Mouse (Mus musculus) testis, postnatal 14 days (tissue): ENCODE data around the gene Dcun1d1.

Experiments used
- DNase-seq: peaks from one replicate; pipeline ENCODE4 v3.0.0; 2021; ENCODE audit warnings: low spot score

Gene Dcun1d1

GRCm38 (mm10) chr3:35931359-35931758 is 5.9 kb downstream of the Dcun1d1 start:
- no peak for DNase-seq

DNA sequence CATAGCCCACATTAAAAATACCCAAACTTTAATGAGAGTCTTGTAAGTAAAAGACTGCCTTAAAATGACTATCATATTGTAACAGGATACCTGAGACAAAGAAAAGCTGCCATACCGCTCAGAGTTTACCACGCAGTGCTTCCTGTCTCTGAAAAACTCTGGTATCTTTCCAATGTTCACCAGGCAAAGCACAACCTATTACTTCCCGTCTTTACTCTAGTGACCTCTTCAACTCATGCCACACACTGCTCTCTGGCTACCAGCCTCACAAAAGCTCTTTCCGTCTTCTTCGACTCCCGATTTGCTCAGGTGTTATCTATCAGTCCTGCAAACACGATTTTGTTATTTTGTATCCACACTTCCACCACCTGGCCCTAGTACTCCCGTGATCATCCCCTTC is 7.4 kb downstream of the Dcun1d1 start:
- peak; percentile 72 for DNase-seq

DNA sequence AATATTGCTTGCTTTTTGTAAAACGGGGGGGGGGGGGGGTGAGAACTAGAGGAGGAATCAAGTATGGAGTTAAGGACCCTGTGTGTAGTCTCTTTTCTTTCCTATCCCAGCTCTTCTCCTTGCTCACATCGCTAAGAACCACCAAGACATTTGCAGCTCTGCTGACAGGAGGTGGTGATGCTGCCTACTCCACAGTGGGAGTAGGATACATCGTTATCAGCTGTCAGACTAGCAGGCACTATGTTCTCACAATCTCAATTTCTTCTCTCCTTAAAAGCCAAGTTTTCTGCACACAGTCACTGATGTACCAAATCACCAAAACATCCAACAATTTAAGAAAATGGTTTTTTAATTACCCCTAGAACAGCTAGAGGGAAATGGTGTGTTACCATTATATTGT is 7.8 kb downstream of the Dcun1d1 start:
- DNase-seq = no peak

DNA sequence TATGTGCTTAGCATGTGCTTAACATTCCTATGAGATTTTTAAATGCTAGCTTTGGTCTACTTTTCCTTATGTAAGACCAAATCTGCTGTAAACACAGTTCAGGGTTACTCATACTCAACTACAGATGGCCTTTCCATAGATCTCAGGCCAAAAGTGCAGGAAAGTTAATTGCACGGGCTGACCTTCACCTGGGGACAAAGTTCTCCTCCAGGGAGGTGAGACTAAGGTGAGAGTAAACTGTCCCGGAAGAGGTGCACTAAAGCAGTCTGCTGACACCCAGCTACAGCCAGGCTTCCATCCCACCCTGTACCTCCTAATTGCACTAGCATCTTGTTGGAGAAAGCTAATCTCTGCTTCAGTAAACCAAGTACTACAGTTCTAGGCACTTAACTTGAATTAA is 11.4 kb downstream of the Dcun1d1 start:
- no peak for DNase-seq

- DNase-seq = no peak
Observed at GRCm38 (mm10) chr3:35924007-35924406, 13.2 kb downstream of the Dcun1d1 start.

DNA sequence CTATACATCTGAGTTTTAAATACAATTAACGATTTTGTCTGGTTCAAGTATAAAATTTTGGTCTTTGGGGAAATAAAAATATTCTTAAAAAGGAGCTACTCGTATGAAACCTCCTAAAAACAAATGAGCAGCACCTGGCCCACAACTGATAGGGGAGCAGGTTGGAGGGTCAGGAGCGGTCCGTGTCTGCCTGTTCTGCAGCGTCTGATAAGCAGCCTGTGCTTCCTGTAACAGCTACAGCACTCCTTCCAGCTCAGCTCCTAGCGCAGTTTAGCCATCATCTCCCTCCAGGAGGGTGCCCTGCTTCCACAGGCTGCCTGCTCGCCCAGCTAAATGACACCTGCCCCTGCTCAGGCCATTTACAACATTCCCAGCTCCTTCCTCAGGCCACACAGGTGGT is 13.8 kb downstream of the Dcun1d1 start:
- DNase-seq = no peak

GRCm38 (mm10) chr3:35922522-35922921 is 14.7 kb downstream of the Dcun1d1 start:
- no peak for DNase-seq

DNA sequence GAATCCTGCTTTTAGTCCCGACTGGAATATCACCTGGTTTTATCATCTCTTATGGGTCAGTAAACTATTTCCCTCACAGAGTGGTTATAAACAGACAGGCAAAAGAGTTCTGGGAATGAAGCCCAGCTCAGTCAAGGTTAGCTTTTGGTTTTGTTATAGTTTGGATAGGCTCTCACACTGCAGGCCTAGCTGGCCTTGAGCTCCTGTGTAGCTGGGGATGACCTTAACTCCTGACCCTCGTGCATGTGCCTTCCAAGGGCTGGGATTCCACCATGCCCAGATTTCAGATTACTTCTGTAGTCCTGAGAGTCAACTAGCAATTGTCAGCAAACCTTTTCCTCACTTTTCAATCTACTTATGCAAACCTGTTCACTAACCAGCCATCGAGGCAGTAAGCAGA is 19.0 kb downstream of the Dcun1d1 start:
- peak; percentile 17 for DNase-seq

DNA sequence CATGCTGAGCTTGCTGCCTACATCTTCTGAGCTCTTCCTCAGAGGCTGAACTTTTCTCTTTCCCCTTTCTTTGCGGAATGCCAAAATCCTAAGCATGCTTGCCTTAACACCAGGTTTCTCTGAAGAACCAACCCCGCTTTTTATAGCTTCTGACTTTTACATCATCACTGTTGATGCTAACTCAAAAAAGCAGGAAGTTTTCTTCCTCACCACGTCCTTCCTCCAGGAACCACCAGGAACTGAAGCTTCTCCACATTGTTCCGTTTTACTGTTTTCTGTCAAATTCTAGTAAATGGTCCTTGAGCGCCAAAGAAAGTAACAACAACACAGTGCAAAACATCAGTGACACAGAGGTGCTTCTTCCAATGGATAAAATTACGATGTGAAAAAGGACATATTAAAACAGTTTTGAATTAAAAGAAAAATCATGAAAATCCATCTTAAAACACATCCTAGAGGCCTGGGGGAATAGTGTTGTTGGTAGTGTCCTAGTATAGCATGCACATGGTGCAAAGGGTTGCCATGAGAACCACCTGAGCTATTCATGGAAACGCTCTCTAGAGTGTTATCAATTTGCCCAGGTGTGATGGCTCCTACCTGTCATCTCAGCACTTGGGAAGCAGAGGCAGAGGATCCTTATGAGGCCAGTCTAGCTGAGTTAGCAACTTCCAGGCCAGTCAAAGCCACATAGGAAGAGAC is 28.1 kb downstream of the Dcun1d1 start:
- no peak for DNase-seq

GRCm38 (mm10) chr3:35900555-35901204 is 36.6 kb downstream of the Dcun1d1 start:
- no peak for DNase-seq

DNA sequence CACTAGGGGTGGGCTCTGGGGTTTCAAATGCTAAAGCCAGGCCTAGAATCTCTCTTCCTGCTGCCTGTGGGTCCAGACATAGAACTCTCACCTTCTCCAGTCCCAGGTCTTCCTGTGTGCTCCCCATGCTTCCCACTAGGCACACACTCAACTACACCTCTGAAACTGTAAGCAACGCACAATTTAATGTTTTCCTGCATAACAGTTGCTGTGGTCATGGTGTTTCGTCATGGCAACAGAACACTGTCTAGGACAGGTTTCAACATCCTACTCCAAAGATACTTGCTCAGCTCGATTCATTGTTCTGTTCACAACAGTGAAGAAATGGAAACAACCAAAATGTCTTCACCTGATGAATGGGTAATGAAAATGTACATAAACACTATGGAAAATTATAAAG is 38.1 kb downstream of the Dcun1d1 start:
- DNase-seq = no peak

DNA sequence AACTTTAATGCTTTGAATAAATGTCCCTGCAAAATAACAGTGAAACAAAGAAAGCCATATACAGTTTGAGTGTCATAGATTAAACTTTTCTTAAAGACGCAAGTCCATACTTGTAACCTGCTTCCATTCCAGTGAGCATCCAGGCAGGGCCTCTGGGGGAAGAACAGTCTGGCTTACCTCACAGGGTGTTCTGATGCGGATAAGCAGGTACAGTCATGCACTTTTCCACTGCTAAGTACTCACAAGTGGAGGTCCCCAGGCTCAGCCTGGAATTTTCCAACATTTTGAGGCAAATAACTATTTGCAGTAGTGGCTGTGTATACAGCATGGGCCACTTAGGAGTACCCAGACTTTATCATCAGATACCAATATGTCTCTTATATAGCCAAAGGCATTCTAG is 39.3 kb downstream of the Dcun1d1 start:
- no peak for DNase-seq

DNA sequence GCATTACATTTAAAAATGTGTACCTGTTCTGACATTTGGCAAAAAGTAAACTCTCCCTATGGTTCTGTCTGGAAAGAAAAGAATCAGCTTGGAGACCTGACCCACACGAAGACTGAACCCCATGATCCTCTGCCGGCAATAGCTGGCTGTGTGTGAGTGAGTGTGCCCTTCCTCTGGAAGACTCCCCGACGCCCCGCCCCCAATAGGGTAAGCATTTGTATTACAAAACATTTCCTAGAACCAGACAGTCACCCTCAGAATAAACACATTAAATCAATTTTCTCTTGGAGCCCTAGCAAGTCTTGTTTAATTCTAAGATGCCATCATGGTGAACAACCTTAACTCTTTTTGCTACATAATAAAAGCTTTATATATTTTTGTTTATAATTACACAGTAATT is 44.1 kb downstream of the Dcun1d1 start:
- no peak for DNase-seq

DNA sequence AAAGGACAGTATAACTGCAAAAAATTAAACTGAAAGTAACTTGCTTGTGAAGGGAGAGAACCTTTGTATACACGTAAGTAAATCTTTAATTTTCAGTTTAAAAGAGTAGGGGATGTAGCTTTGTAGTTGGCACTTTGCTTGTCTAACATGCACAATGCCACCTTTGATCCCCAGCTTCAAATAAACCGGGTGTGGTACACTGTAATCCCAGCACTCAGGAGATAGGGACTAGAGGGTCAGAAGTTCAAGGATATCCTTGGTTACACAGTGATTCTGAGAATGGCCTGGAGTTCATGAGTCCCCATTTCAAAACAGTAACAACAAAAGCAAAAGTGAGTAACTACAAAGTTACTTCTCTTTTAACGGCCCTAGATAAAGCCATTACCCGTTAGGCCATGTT is 46.1 kb downstream of the Dcun1d1 start:
- peak; percentile 25 for DNase-seq

DNA sequence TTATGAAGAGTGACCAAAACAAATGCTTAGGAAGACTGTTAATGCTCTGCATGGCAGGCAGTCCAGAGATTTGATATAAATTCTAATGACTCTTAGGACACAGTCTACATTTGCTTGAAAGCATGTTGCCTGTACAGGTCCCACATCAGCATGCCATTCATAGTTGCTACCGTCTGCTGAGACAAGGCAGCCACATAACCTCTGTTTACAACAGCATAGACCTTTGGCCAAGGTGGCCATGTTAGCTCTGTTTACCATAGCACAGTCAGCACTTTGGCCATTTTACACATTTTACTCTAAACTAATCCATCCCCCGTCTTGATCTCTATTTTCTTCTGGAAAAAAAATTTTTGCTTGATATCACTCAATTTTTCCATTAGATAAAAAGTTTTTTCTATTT is 47.7 kb downstream of the Dcun1d1 start:
- DNase-seq = no peak

- DNase-seq = no peak
Observed at GRCm38 (mm10) chr3:35883267-35883666, 54.0 kb downstream of the Dcun1d1 start.

GRCm38 (mm10) chr3:35849326-35849725 is 87.9 kb downstream of the Dcun1d1 start:
- DNase-seq = no peak
